Mouse (Mus musculus) MEL (cell line): ENCODE data around the gene Ppp2r2c.

Experiments used
- CTCF ChIP-seq, 3 experiments: IDR thresholded peaks in 2 of 3; conservative IDR thresholded peaks in 1 of 3; 2 replicates each; pipeline ENCODE4 v1.5.1; 2011 to 2012; ENCODE audit warnings: low read length in 3 of 3, low read depth in 2 of 3, mild to moderate bottlenecking in 2 of 3, improper control_type of control experiment in 1 of 3, inconsistent platforms in 1 of 3, mixed read lengths in 1 of 3, moderate library complexity in 1 of 3; ENCODE audit not compliant: control insufficient read depth in 1 of 3, insufficient read depth in 1 of 3, poor library complexity in 1 of 3, severe bottlenecking in 1 of 3
- E2F4 ChIP-seq: IDR thresholded peaks from 2 replicates; pipeline ENCODE4 v1.6.1; 2011; ENCODE audit warnings: low read depth, low read length, improper control_type of control experiment, borderline replicate concordance
- ELF1 ChIP-seq: IDR thresholded peaks from 2 replicates; pipeline ENCODE4 v1.6.1; 2014; ENCODE audit warnings: low read depth, mild to moderate bottlenecking, inconsistent platforms, low read length, improper control_type of control experiment, moderate library complexity
- EP300 ChIP-seq, 2 experiments: IDR thresholded peaks; 2 replicates each; pipeline ENCODE4 v1.6.1; 2011; ENCODE audit warnings: improper control_type of control experiment in 2 of 2, low read length in 2 of 2, low read depth in 1 of 2, mild to moderate bottlenecking in 1 of 2
- ETS1 ChIP-seq: IDR thresholded peaks from 2 replicates; pipeline ENCODE4 v1.6.1; 2012; ENCODE audit warnings: low read depth, mild to moderate bottlenecking, inconsistent platforms, low read length, improper control_type of control experiment, moderate library complexity
- GATA1 ChIP-seq: IDR thresholded peaks from 2 replicates; pipeline ENCODE4 v1.6.1; 2011; ENCODE audit warnings: low read depth, low read length, improper control_type of control experiment
- HCFC1 ChIP-seq: IDR thresholded peaks from 2 replicates; pipeline ENCODE4 v1.6.1; 2012; ENCODE audit warnings: low read depth, mild to moderate bottlenecking, inconsistent platforms, low read length, improper control_type of control experiment, moderate library complexity
- POLR2A ChIP-seq, 2 experiments: IDR thresholded peaks; 2 replicates each; pipeline ENCODE4 v1.6.1; 2011 to 2012; ENCODE audit warnings: low read length in 2 of 2, mild to moderate bottlenecking in 2 of 2, control low read depth in 1 of 2, improper control_type of control experiment in 1 of 2, low read depth in 1 of 2, moderate library complexity in 1 of 2; ENCODE audit not compliant: control insufficient read depth in 1 of 2, insufficient read depth in 1 of 2, poor library complexity in 1 of 2
- POLR2AphosphoS2 ChIP-seq: IDR thresholded peaks from 2 replicates; pipeline ENCODE4 v1.6.1; 2011; ENCODE audit warnings: low read length, improper control_type of control experiment
- POLR2AphosphoS5 ChIP-seq: IDR thresholded peaks from 2 replicates; pipeline ENCODE4 v1.6.1; 2012; ENCODE audit warnings: low read depth, borderline replicate concordance, mild to moderate bottlenecking, inconsistent platforms, low read length, moderate library complexity, mixed read lengths
- TAL1 ChIP-seq: IDR thresholded peaks from 2 replicates; pipeline ENCODE4 v1.6.1; 2012; ENCODE audit warnings: mild to moderate bottlenecking, inconsistent platforms, low read length, moderate library complexity, mixed read lengths
- UBTF ChIP-seq: IDR thresholded peaks from 2 replicates; pipeline ENCODE4 v1.6.1; 2012; ENCODE audit warnings: low read depth, mild to moderate bottlenecking, inconsistent platforms, low read length, improper control_type of control experiment, moderate library complexity, borderline replicate concordance; ENCODE audit not compliant: insufficient read depth
- USF1 ChIP-seq: IDR thresholded peaks from 2 replicates; pipeline ENCODE4 v1.6.1; 2014; ENCODE audit warnings: low read depth, mild to moderate bottlenecking, inconsistent platforms, low read length, improper control_type of control experiment, moderate library complexity
- USF2 ChIP-seq, 2 experiments: IDR thresholded peaks; 2 replicates each; pipeline ENCODE4 v1.6.1; 2011 to 2012; ENCODE audit warnings: improper control_type of control experiment in 2 of 2, low read length in 2 of 2, borderline replicate concordance in 1 of 2, inconsistent platforms in 1 of 2, low read depth in 1 of 2, mild to moderate bottlenecking in 1 of 2; ENCODE audit not compliant: insufficient read depth in 1 of 2

DNA sequence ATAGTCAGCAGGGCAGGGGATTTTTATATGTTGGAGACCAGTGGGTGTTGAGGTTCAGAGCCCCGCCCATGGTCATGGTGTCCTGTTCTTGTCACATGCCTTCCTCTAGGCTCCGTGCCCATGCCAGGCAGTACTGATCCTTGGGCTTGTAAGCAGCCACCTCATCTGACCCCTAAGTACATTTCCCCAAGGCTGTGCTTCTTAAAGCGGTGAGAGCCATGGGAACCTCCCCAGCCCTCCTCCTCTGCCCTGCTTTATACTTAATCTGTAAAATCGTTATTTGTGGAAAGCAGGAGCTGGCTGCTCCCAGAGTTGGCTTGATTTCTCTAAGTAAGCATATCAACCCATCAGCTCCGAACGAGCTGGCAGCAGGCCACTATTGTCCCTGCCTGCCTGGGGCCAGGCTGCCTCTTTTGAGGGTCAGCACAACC is 31.9 kb downstream of the Ppp2r2c start:
- no peak for TF ChIP-seq CTCF (IDR thresholded peaks at IDR 0.05 in 2 of 3, conservative IDR thresholded peaks at IDR 0.05 in 1 of 3; ENCODE audit: control insufficient read depth in 1 of 3, insufficient read depth in 1 of 3, low read depth in 2 of 3, low read length in 3 of 3, poor library complexity in 1 of 3, severe bottlenecking in 1 of 3)
- no peak for TF ChIP-seq POLR2A (IDR thresholded peaks at IDR 0.05; ENCODE audit: control insufficient read depth in 1 of 2, insufficient read depth in 1 of 2, low read depth in 1 of 2, low read length in 2 of 2, poor library complexity in 1 of 2)
- TF ChIP-seq GATA1, result no peak
- no peak for TF ChIP-seq E2F4
- TF ChIP-seq UBTF, result no peak
- TF ChIP-seq EP300 (IDR thresholded peaks at IDR 0.05; ENCODE audit: low read depth in 1 of 2, low read length in 2 of 2), result no peak
- no peak for TF ChIP-seq POLR2AphosphoS2
- no peak for TF ChIP-seq USF2 (IDR thresholded peaks at IDR 0.05; ENCODE audit: borderline replicate concordance in 1 of 2, insufficient read depth in 1 of 2, low read depth in 1 of 2, low read length in 2 of 2)
- no peak for TF ChIP-seq HCFC1
- TF ChIP-seq USF1, result no peak
- no peak for TF ChIP-seq POLR2AphosphoS5
- no peak for TF ChIP-seq ETS1
- no peak for TF ChIP-seq ELF1
- no peak for TF ChIP-seq TAL1
